Mouse (Mus musculus): ENCODE data around the gene Cpeb1.

GRCm38 (mm10) chr7:81303682-81304081 lies 151.6 kb downstream of the Cpeb1 start:
- TF ChIP-seq CTCF (IDR thresholded peaks at IDR 0.05; ENCODE audit: low read depth, low read length) (peak; percentile 74), POLR2A (IDR thresholded peaks at IDR 0.05; ENCODE audit: extremely low read depth, insufficient read depth, low read length) (no peak)
